Mouse (Mus musculus): Measurements from ENCODE around the gene Rab14. TPM values are rescaled to one million over a fixed set of nuclear protein-coding genes. Genes with fewer than 3 reads are reported as not detected.

Rab14 gene
- polyA plus RNA-seq, 1 experiment from 2014 or later = 234 TPM

GRCm38 (mm10) chr2:35165416-35165815, 35.5 kb downstream of the Rab14 start:
- Histone ChIP-seq H3K9me3 (no peaks in the 10 kb centered on the region), H3K36me3 (peaks cover 85% of the 10 kb centered on the region), H3K27me3 (ENCODE audit: insufficient read depth, poor library complexity, severe bottlenecking) (no peaks in the 10 kb centered on the region), H3K27ac (no peak overlapping the region), H3K4me3 (no peak overlapping the region), H3K4me1 (no peaks in the 10 kb centered on the region)
- WGBS = 95% methylated on average over 13 of the region's 13 CpGs
- peak; percentile 58 for DNase-seq (ENCODE audit: low spot score)

GRCm38 (mm10) chr2:35163396-35163795, 37.5 kb downstream of the Rab14 start:
- no peaks in the 10 kb centered on the region for H3K4me1 ChIP-seq
- no peaks in the 10 kb centered on the region for H3K9me3 ChIP-seq
- H3K4me3 ChIP-seq = no peak overlapping the region
- DNase-seq (ENCODE audit: low spot score) = peak; percentile 71
- no peak overlapping the region for H3K27ac ChIP-seq
- H3K27me3 ChIP-seq (ENCODE audit: insufficient read depth, poor library complexity, severe bottlenecking) = no peaks in the 10 kb centered on the region
- WGBS = 94% methylated on average over 5 of the region's 5 CpGs
- H3K36me3 ChIP-seq = peaks cover 80% of the 10 kb centered on the region

- peaks cover 76% of the 10 kb centered on the region for H3K36me3 ChIP-seq
- H3K27ac ChIP-seq = no peak overlapping the region
- WGBS = 59% methylated on average over 4 of the region's 4 CpGs
- peaks cover 4% of the 10 kb centered on the region; the same call in 1 of the 2 replicates for H3K4me1 ChIP-seq
- peak; percentile 46 for DNase-seq (ENCODE audit: low spot score)
- H3K4me3 ChIP-seq = no peak overlapping the region
- H3K9me3 ChIP-seq = no peaks in the 10 kb centered on the region
- H3K27me3 ChIP-seq (ENCODE audit: insufficient read depth, poor library complexity, severe bottlenecking) = no peaks in the 10 kb centered on the region
Measured at GRCm38 (mm10) chr2:35161846-35162488, 39.0 kb downstream of the Rab14 start.

DNA sequence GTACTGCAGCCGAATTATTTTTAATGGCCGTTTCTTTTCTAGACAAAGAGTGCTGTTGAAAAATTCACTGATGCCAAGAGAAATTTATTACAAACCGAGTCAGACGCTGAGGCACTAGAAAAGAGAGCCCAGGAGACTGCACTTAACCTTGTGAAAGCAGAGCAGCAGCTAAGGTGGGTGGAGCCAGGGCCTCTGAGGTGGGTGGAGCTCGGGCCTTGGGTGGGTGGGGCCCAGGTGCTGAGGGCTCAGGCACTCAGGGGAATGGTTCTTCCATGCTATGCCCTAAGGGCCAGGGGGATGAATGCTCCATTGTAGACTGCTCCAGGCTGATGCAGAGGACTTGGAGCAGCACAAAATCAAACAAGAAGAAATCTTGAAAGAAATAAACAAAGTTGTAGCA, 40.7 kb downstream of the Rab14 start:
- Histone ChIP-seq H3K4me1 (peaks cover 4% of the 10 kb centered on the region; the same call in 1 of the 2 replicates), H3K27me3 (ENCODE audit: insufficient read depth, poor library complexity, severe bottlenecking) (no peaks in the 10 kb centered on the region), H3K36me3 (peaks cover 74% of the 10 kb centered on the region), H3K4me3 (no peak overlapping the region), H3K9me3 (no peaks in the 10 kb centered on the region), H3K27ac (no peak overlapping the region)
- WGBS = 54% methylated on average over 5 of the region's 5 CpGs
- DNase-seq (ENCODE audit: low spot score) = peak; percentile 74

DNA sequence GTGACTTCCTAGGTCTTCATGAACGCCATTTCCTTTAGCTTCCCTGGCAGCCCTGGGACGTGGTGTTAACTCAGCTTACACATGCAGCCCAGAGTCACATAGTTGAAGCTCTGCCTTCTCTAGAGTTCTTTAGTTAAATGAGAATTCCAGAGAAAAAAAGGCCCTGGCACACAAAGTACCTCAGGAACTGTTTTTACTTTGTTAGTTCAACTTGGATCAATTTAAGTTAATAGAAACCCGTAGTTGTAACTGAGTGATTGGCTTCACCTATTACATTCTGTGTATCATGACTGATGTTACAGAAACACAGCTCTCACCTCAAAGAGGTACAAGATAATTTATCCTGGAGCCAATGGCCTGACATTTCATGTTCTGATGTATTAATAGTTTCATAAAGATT, 42.6 kb downstream of the Rab14 start:
- 82% methylated on average over 3 of the region's 3 CpGs for WGBS
- Histone ChIP-seq H3K27me3 (ENCODE audit: insufficient read depth, poor library complexity, severe bottlenecking) (no peaks in the 10 kb centered on the region), H3K36me3 (peaks cover 75% of the 10 kb centered on the region), H3K27ac (no peak overlapping the region), H3K4me3 (no peak overlapping the region), H3K4me1 (peaks cover 8% of the 10 kb centered on the region; the same call in 1 of the 2 replicates), H3K9me3 (no peaks in the 10 kb centered on the region)
- DNase-seq (ENCODE audit: low spot score) = no peak

GRCm38 (mm10) chr2:35157836-35158235, 43.1 kb downstream of the Rab14 start:
- WGBS = 73% methylated on average over 7 of the region's 7 CpGs
- no peak overlapping the region for H3K27ac ChIP-seq
- no peaks in the 10 kb centered on the region for H3K9me3 ChIP-seq
- peaks cover 13% of the 10 kb centered on the region; the same call in 1 of the 2 replicates for H3K4me1 ChIP-seq
- DNase-seq (ENCODE audit: low spot score) = no peak
- H3K36me3 ChIP-seq = peaks cover 75% of the 10 kb centered on the region
- no peaks in the 10 kb centered on the region for H3K27me3 ChIP-seq (ENCODE audit: insufficient read depth, poor library complexity, severe bottlenecking)
- H3K4me3 ChIP-seq = no peak overlapping the region

GRCm38 (mm10) chr2:35156985-35157384, 43.9 kb downstream of the Rab14 start:
- Histone ChIP-seq H3K36me3 (peaks cover 76% of the 10 kb centered on the region), H3K4me3 (no peak overlapping the region), H3K4me1 (peaks cover 13% of the 10 kb centered on the region; the same call in 1 of the 2 replicates), H3K27me3 (ENCODE audit: insufficient read depth, poor library complexity, severe bottlenecking) (no peaks in the 10 kb centered on the region), H3K9me3 (no peaks in the 10 kb centered on the region), H3K27ac (no peak overlapping the region)
- 70% methylated on average over 2 of the region's 2 CpGs for WGBS
- DNase-seq (ENCODE audit: low spot score) = no peak

DNA sequence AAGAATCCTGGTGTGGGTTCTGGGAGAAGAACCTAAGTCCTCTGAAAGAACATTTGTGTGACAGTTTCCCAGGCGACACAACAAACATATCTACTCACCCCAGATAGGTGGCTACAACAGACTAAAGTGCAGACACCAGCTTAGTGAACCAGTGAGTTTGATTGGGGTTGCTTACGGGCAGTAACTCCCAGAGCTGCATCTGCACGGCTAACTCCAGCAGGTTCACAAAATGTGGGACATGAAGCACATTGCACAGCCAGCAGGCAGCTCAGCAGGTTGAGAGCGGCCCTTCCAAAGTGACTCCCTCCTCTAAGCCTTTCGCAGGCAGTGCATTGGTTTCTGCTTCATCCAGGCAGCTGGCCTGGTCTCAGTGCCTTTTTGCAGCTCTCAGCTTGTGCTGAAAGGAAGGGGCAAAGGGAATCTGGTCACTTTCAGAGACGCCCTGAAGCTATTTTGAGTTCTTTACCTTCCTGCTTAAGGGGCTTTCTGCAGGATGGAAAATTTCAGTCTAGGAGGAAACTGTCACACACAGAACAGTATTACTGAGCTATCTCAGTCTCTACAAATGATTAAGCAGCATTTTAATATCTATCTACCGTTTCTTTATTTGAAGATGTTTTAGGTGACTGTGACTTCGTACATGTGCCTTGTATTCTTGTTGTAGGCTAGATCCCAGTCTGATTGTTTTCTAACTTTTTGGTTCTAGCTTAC, 46.9 kb downstream of the Rab14 start:
- H3K4me3 ChIP-seq = no peak overlapping the region
- 59% methylated on average over 8 of the region's 8 CpGs for WGBS
- H3K27me3 ChIP-seq (ENCODE audit: insufficient read depth, poor library complexity, severe bottlenecking) = no peaks in the 10 kb centered on the region
- peak overlapping the region; percentile 67 for H3K27ac ChIP-seq
- DNase-seq (ENCODE audit: low spot score) = peak; percentile 77
- peaks cover 13% of the 10 kb centered on the region; the same call in 1 of the 2 replicates for H3K4me1 ChIP-seq
- peaks cover 88% of the 10 kb centered on the region for H3K36me3 ChIP-seq
- no peaks in the 10 kb centered on the region for H3K9me3 ChIP-seq

DNA sequence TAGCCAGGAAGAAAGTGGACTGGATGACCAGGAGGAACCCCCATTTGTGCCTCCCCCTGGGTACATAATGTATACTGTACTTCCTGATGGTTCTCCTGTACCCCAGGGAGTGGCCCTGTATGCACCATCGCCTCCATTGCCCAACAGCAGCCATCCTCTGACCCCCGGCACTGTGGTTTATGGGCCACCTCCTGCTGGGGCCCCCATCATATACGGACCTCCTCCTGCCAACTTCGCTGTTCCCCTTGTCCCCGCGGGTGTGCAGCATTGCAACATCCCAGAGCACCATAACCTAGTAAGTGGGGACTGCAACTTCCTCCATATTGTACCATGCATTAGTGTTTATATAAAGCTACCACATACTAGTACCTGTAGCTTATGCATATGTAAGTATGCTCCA, 47.7 kb downstream of the Rab14 start:
- WGBS = 91% methylated on average over 6 of the region's 6 CpGs
- H3K4me1 ChIP-seq = peaks cover 13% of the 10 kb centered on the region; the same call in 1 of the 2 replicates
- no peaks in the 10 kb centered on the region for H3K9me3 ChIP-seq
- peak overlapping the region; percentile 67; the same call in 1 of the 2 replicates for H3K27ac ChIP-seq
- H3K27me3 ChIP-seq (ENCODE audit: insufficient read depth, poor library complexity, severe bottlenecking) = no peaks in the 10 kb centered on the region
- H3K4me3 ChIP-seq = no peak overlapping the region
- DNase-seq (ENCODE audit: low spot score) = peak; percentile 31
- H3K36me3 ChIP-seq = peaks cover 88% of the 10 kb centered on the region

GRCm38 (mm10) chr2:35151303-35151882, 49.5 kb downstream of the Rab14 start:
- Histone ChIP-seq H3K9me3 (no peaks in the 10 kb centered on the region), H3K4me3 (no peak overlapping the region)
- WGBS = 94% methylated on average over 13 of the region's 13 CpGs

GRCm38 (mm10) chr2:35148806-35149205, 52.1 kb downstream of the Rab14 start:
- H3K36me3 ChIP-seq = peaks cover 99% of the 10 kb centered on the region
- H3K4me3 ChIP-seq = no peak overlapping the region
- H3K27me3 ChIP-seq (ENCODE audit: insufficient read depth, poor library complexity, severe bottlenecking) = no peaks in the 10 kb centered on the region
- DNase-seq (ENCODE audit: low spot score) = peak; percentile 9
- 88% methylated on average over 10 of the region's 10 CpGs for WGBS
- H3K9me3 ChIP-seq = no peaks in the 10 kb centered on the region
- peaks cover 5% of the 10 kb centered on the region; the same call in 1 of the 2 replicates for H3K4me1 ChIP-seq
- no peak overlapping the region for H3K27ac ChIP-seq

More at GRCm38 (mm10) chr2:35151303-35151882, 49.5 kb downstream of the Rab14 start:
- Histone ChIP-seq H3K4me1 (peaks cover 9% of the 10 kb centered on the region; the same call in 1 of the 2 replicates), H3K36me3 (peaks cover 96% of the 10 kb centered on the region), H3K27ac (no peak overlapping the region), H3K27me3 (ENCODE audit: insufficient read depth, poor library complexity, severe bottlenecking) (no peaks in the 10 kb centered on the region)
- DNase-seq (ENCODE audit: low spot score) = peak; percentile 31

DNA sequence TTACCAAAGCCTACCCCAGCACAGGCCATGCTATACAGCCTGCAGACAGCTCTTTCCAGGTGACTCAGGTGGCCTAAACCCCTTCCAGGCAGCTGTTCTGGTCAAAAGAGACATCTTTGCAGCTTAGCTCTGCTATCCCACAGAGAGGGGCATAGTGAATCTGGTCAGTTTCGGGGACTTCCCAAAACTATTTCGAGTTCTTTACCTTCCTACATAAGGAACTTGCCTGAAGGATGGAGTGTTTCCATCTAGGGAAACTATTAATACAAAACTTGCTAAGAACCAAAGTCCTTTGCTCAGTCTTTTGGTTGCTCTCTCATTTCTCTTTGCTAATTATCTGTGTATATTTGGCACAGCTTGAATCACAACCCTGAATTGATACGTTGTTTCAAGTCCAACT, 59.2 kb downstream of the Rab14 start:
- no peak overlapping the region for H3K27ac ChIP-seq
- no peak for DNase-seq (ENCODE audit: low spot score)
- H3K27me3 ChIP-seq (ENCODE audit: insufficient read depth, poor library complexity, severe bottlenecking) = no peaks in the 10 kb centered on the region
- H3K4me1 ChIP-seq = no peaks in the 10 kb centered on the region
- 93% methylated on average over 3 of the region's 3 CpGs for WGBS
- no peaks in the 10 kb centered on the region for H3K9me3 ChIP-seq
- H3K36me3 ChIP-seq = peaks cover 94% of the 10 kb centered on the region
- H3K4me3 ChIP-seq = no peak overlapping the region

DNA sequence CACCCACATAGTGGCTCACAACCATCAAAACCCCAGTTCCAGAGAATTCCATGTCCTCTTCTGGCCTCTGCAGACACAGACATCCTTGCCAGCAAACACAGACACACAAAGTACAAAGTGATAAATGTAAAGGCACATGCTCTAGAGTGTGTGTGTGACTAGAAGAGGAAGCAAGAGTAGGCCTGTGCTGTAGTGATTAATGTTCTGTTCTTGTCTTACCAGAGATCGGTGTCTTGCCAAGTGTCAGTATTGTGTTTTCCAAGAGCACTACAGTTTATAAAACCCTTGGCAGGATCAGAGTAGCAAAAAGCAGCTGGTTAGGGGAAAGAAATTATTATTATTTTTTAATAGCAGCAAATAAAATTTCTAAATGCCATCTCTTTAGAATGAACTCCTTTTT, 62.3 kb downstream of the Rab14 start:
- DNase-seq (ENCODE audit: low spot score) = no peak
- H3K27ac ChIP-seq = no peak overlapping the region
- no peaks in the 10 kb centered on the region for H3K9me3 ChIP-seq
- no peaks in the 10 kb centered on the region for H3K4me1 ChIP-seq
- peaks cover 90% of the 10 kb centered on the region for H3K36me3 ChIP-seq
- no peak overlapping the region for H3K4me3 ChIP-seq
- H3K27me3 ChIP-seq (ENCODE audit: insufficient read depth, poor library complexity, severe bottlenecking) = no peaks in the 10 kb centered on the region
- WGBS = 95% methylated on average over 1 of the region's 1 CpGs
